Mouse (Mus musculus): ENCODE data around the gene Olfr1178.

Olfr1178 gene

GRCm38 (mm10) chr2:88386762-88387161, at the start of gene Olfr1178:
Olfr1178 (plus strand) TSS chr2:88387062.
- DNase-seq: no peak

GRCm38 (mm10) chr2:88346392-88346791, 40.5 kb upstream of the Olfr1178 start, which contains the start of gene Olfr1177-ps:
Olfr1177-ps (minus strand) TSS chr2:88346492.
- no peak for DNase-seq

- DNase-seq: no peak
Observed at GRCm38 (mm10) chr2:88356304-88356703, 30.6 kb upstream of the Olfr1178 start.

GRCm38 (mm10) chr2:88406353-88406752, 19.5 kb downstream of the Olfr1178 start, which contains the start of gene Olfr1179:
Olfr1179 (minus strand) TSS chr2:88406453.
- DNase-seq: no peak

- no peak for DNase-seq
Observed at GRCm38 (mm10) chr2:88419051-88419450, 32.2 kb downstream of the Olfr1178 start, which contains the start of gene Olfr1180. Olfr1180 (minus strand) TSS chr2:88419151.

- no peak for DNase-seq
Observed at GRCm38 (mm10) chr2:88426071-88426470, 39.2 kb downstream of the Olfr1178 start, which contains the start of gene Olfr1181. Olfr1181 (minus strand) TSS chr2:88426171.

GRCm38 (mm10) chr2:88449031-88449430, 62.2 kb downstream of the Olfr1178 start, which contains the start of gene Gm13757:
Gm13757 (minus strand) TSS chr2:88449131.
- no peak for DNase-seq

All from kidney, postnatal 36 days (tissue).